Mouse (Mus musculus) liver, postnatal 0 days (tissue): Measurements from ENCODE around the gene Gna12. TPM values are rescaled to one million over a fixed set of nuclear protein-coding genes. Genes with fewer than 3 reads are reported as not detected.
A peak's percentile ranks its signal among the peaks of the same experiment; 100 is the strongest.

ENCODE experiments used
- ATAC-seq: fragments of 200-750 bp; cut with Nextera tagmentation; 2 replicates; pipeline ENCODE4 v1.8.0; 2017; ENCODE audit warnings: mild to moderate bottlenecking, moderate library complexity
- DNase-seq: peaks from one replicate; pipeline ENCODE4 v3.0.0-alpha.2; 2016
- H3K27ac ChIP-seq: fragments of 300-500 bp; sonication (generic); 2 replicates; pipeline ENCODE4 v1.5.1; 2014; ENCODE audit warnings: antibody characterized with exemption, moderate library complexity, mild to moderate bottlenecking, low read depth
- H3K27me3 ChIP-seq: fragments of 300-500 bp; sonication (generic); 2 replicates; pipeline ENCODE4 v1.6.1; 2014; ENCODE audit warnings: low read length, control low read depth, mixed read lengths; ENCODE audit not compliant: insufficient read depth
- H3K36me3 ChIP-seq: fragments of 300-500 bp; sonication (generic); replicated peaks from 2 replicates; pipeline ENCODE4 v1.6.1; 2014; ENCODE audit warnings: mild to moderate bottlenecking, control low read depth, low read length, moderate library complexity, mixed read lengths; ENCODE audit not compliant: insufficient read depth
- H3K4me1 ChIP-seq: fragments of 300-500 bp; sonication (generic); 2 replicates; pipeline ENCODE4 v1.6.1; 2014; ENCODE audit warnings: antibody characterized with exemption, mild to moderate bottlenecking, control low read depth; ENCODE audit not compliant: insufficient read depth
- H3K4me2 ChIP-seq: fragments of 300-500 bp; sonication (generic); 2 replicates; pipeline ENCODE4 v1.6.1; 2014; ENCODE audit warnings: low read depth, mild to moderate bottlenecking, low read length, moderate library complexity, mixed read lengths
- H3K4me3 ChIP-seq: fragments of 300-500 bp; sonication (generic); 2 replicates; pipeline ENCODE4 v1.5.1; 2014; ENCODE audit warnings: low read depth, low read length
- H3K9ac ChIP-seq: fragments of 300-500 bp; sonication (generic); replicated peaks from 2 replicates; pipeline ENCODE4 v1.6.1; 2014; ENCODE audit warnings: mild to moderate bottlenecking, moderate library complexity
- H3K9me3 ChIP-seq: fragments of 300-500 bp; sonication (generic); 2 replicates; pipeline ENCODE4 v1.6.1; 2016; ENCODE audit warnings: mild to moderate bottlenecking, control low read depth, low read length, mixed read lengths
- CTCF ChIP-seq: sonication (generic); IDR thresholded peaks from 2 replicates; pipeline ENCODE4 v1.5.1; 2016; ENCODE audit warnings: antibody characterized with exemption, low read depth
- EP300 ChIP-seq: IDR thresholded peaks from 2 replicates; pipeline ENCODE4 v1.6.1; 2016; ENCODE audit warnings: antibody characterized with exemption, low read depth, mild to moderate bottlenecking
- WGBS: fragments of 180-500 bp; shearing (Covaris S2); extraction: QIAGEN DNeasy Blood & Tissue Kit; methylation state at CpG from one replicate; pipeline ENCODE4 v1.1.7; 2014; ENCODE audit not compliant: insufficient replicate concordance; 5-methylcytosine and 5-hydroxymethylcytosine counted together
- polyA plus RNA-seq: library from polyadenylated mRNA; unstranded; fragments of >200 nt; fragmentation: Nextera tagmentation; extraction: Ambion mirVana; gene quantifications from 2 replicates; pipeline ENCODE4 v1.2.1, GENCODE M21; 2015

Gene Gna12
- polyA plus RNA-seq, 1 experiment from 2014 or later, result 12.7 TPM

DNA sequence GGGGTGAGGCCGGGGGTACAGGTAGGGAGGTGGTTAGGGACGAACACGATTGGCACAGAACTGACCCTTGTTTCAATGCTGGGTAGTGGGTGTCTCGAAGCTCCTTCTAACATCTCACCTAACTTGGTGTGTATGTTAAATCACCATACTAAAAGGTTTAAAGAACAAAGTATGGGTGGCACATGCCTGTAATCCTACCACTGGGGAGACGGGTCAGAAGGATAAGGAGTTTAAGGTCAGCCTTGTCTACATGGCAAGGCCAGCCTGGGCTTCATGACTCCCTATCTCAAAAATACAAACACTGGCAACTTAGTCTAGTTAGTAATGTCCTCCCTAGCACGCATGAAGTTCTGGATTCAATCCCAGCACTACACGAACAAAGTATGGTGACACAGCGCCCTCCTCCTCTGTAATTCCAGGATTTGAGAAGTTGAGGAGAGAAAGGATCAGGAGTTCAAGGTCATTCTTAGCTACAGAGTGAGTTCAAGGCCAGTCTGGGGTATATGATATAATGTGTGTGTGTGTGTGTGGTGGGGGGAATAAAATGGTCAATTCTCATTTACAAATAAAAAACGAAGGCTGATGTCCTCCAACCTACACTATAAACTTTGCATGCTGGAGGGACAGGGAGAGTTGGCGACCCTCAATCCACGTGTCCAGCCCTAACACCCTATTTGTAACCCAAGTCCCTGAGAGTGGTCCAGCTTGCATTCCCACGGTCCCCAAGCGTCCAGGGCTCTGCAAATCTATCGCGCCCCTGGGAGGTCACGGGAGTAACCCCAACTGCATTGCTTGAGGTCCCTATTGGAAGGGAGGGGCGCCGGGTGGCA, 935 bp downstream of the Gna12 start:
- Histone ChIP-seq H3K4me2 (peak overlapping the region; percentile 95), H3K27me3 (no peaks in the 10 kb centered on the region), H3K9ac (peak overlapping the region; percentile 85), H3K4me1 (peaks cover 21% of the 10 kb centered on the region), H3K36me3 (no peaks in the 10 kb centered on the region), H3K9me3 (no peaks in the 10 kb centered on the region), H3K4me3 (peak overlapping the region; percentile 78), H3K27ac (peak overlapping the region; percentile 88)
- WGBS, result 29% methylated on average over 18 of the region's 18 CpGs
- TF ChIP-seq EP300, result no peak
- peak; percentile 47 for TF ChIP-seq CTCF
- no peak for ATAC-seq
- no peak for DNase-seq

DNA sequence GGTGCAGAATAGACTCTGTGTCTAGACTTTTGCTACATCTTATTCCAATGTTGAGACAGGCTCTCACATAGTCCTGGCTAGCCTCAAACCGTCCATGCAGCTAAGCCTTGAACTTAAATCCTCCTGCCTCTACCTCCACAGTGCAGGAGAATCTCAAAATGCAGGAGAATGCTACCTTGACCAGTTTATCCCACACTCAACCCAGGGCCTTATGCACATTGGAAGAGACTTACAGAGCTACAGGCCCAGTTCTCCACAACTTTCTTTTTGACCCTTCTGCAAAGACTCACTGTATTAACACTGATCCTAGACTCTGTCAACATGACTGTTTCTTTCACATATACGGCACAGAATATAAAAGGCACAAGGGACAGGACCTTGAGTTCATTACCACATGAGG, 1.9 kb downstream of the Gna12 start:
- Histone ChIP-seq H3K4me3 (no peak overlapping the region), H3K36me3 (no peaks in the 10 kb centered on the region), H3K9me3 (no peaks in the 10 kb centered on the region), H3K27ac (peak overlapping the region; percentile 59; the same call in 1 of the 2 replicates), H3K4me2 (peak overlapping the region; percentile 95), H3K4me1 (peaks cover 23% of the 10 kb centered on the region), H3K9ac (peak overlapping the region; percentile 85; the same call in 1 of the 2 replicates), H3K27me3 (no peaks in the 10 kb centered on the region)
- WGBS, result 51% methylated on average over 2 of the region's 2 CpGs
- TF ChIP-seq EP300, result no peak
- no peak for ATAC-seq
- no peak for DNase-seq

DNA sequence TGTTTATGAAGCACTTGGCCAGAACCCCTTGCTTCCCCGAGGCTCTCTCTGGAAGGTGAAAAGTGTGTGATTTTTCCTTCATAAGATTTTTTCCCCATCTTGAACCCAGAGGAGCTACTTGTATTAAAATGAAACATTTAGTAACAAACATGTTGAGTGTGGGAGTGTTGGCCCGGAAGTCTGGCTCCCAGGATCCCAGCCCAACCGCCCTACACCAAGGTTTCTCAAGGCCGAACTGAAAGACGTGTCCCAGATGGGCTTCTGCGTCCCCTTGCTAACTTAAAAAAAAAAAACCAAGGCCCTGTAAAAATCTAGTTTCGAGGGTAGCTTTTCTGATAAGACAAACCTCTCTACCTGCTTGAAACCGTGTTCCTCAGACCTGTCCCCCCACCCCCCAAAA, 2.3 kb downstream of the Gna12 start:
- TF ChIP-seq CTCF (no peak), EP300 (no peak)
- Histone ChIP-seq H3K4me3 (no peak overlapping the region), H3K27me3 (no peaks in the 10 kb centered on the region), H3K27ac (peak overlapping the region; percentile 59; the same call in 1 of the 2 replicates), H3K36me3 (no peaks in the 10 kb centered on the region), H3K4me2 (peak overlapping the region; percentile 95), H3K9me3 (no peaks in the 10 kb centered on the region), H3K9ac (no peak overlapping the region), H3K4me1 (peaks cover 25% of the 10 kb centered on the region)
- ATAC-seq (no peak), DNase-seq (no peak)
- WGBS, result 58% methylated on average over 8 of the region's 8 CpGs

DNA sequence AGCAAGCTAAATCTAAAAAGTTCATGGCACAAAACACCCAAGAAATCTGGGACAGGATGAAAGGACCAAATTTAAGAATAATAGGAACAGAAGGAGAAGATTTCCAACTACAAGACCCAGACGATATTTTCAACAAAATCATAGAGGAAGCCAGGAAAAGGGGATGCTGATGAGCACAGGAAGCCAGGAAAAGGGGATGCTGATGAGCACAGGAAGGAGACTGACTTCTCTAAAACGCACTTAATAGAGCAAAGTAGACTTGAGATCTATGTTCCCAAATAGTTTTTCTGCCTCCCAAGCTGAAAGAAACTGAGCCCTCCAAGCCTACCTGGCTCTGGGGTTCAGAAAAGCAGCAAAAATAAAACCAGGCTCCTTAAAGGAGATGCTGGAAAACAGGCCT, 2.8 kb downstream of the Gna12 start:
- peak overlapping the region; percentile 95; the same call in 1 of the 2 replicates for H3K4me2 ChIP-seq
- 28% methylated on average over 2 of the region's 2 CpGs for WGBS
- no peaks in the 10 kb centered on the region for H3K36me3 ChIP-seq
- TF ChIP-seq CTCF (no peak), EP300 (no peak)
- peaks cover 25% of the 10 kb centered on the region for H3K4me1 ChIP-seq
- H3K4me3 ChIP-seq, result no peak overlapping the region
- ATAC-seq, result no peak
- H3K27ac ChIP-seq, result 0 out of 2 replicates have a peak overlapping the region, but pooled peaks have one; percentile 7
- H3K9ac ChIP-seq, result no peak overlapping the region
- H3K9me3 ChIP-seq, result no peaks in the 10 kb centered on the region
- no peaks in the 10 kb centered on the region for H3K27me3 ChIP-seq
- no peak for DNase-seq

DNA sequence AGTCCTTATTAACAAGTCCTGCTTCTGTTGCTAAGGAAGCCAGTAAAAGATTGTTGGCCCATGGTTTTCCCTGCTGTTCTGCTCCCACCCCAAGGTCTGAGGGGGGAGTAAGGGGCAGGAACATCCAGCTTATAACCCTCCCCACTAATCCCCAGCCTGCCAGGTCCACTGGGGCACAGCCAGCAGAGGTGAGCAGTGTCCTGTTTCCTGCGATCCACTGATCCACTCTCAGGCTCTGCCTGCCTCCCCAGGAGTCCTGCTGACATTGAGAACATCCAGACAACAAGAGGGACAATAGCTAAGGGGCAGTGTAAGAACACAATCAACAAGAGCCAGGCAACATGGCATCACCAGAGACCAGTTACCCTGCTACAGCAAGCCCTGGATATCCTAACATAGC, 3.4 kb downstream of the Gna12 start:
- no peak for DNase-seq
- 80% methylated on average over 1 of the region's 1 CpGs for WGBS
- no peak for TF ChIP-seq CTCF
- no peak for TF ChIP-seq EP300
- H3K36me3 ChIP-seq, result no peaks in the 10 kb centered on the region
- ATAC-seq, result no peak
- no peak overlapping the region for H3K27ac ChIP-seq
- no peak overlapping the region for H3K9ac ChIP-seq
- 0 out of 2 replicates have a peak overlapping the region, but pooled peaks have one; percentile 1 for H3K4me2 ChIP-seq
- H3K4me1 ChIP-seq, result peaks cover 29% of the 10 kb centered on the region
- no peaks in the 10 kb centered on the region for H3K27me3 ChIP-seq
- no peaks in the 10 kb centered on the region for H3K9me3 ChIP-seq
- no peak overlapping the region for H3K4me3 ChIP-seq

DNA sequence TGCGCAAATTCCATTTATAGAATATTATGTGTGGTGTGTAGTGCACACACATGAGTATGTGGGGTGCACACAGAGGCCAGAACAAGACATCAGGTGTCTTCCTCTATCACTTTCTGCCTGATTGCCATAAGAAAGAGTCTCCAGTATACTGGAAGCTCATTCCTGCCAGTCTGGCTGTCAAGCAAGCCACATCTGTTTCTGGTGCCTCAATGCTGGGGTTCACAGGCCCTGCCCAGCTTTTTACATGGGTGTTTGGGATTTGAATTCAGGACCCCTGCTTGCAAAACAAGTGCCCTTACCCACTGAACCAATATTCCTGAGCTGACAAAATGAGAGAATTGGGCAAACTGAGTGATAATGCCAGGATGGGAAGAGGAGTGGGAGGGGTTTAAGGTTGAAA, 4.1 kb downstream of the Gna12 start:
- no peak for ATAC-seq
- no peak overlapping the region for H3K4me2 ChIP-seq
- no peaks in the 10 kb centered on the region for H3K27me3 ChIP-seq
- no peak overlapping the region for H3K9ac ChIP-seq
- no peak overlapping the region for H3K27ac ChIP-seq
- WGBS, result 94% methylated on average over 1 of the region's 1 CpGs
- peaks cover 35% of the 10 kb centered on the region for H3K4me1 ChIP-seq
- DNase-seq, result no peak
- H3K4me3 ChIP-seq, result no peak overlapping the region
- no peaks in the 10 kb centered on the region for H3K9me3 ChIP-seq
- H3K36me3 ChIP-seq, result no peaks in the 10 kb centered on the region
- TF ChIP-seq EP300 (no peak), CTCF (no peak)
